Mouse (Mus musculus): ENCODE measurements around the gene Cacna1c.

DNA sequence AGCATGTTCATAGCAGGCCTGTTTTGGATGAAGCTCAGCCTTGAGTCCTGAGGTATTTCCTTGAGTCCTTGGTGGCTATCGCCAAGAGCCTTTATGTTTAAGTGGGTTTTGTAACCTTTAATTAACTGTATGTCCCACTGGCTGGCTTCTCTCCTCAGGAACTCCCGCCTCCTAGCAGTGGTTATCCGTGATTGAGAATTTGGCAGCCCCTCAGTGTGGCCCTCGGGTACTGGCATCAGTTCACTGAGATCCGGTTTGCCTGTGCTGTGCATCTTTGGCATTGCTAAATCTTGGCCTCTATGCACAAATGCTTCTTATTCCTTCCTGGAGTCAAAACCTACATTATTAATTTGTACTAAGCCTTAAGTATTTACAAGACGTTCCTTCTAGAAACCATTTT lies 587.3 kb downstream of the Cacna1c start:
- TF ChIP-seq CTCF (IDR thresholded peaks at IDR 0.05; ENCODE audit: borderline replicate concordance, extremely low read depth, insufficient read depth, insufficient read length): no peak
- no peak for TF ChIP-seq POLR2A (IDR thresholded peaks at IDR 0.05; ENCODE audit: borderline replicate concordance, extremely low read depth, insufficient read depth, insufficient read length, poor library complexity, severe bottlenecking)
